Mouse (Mus musculus): Measurements from ENCODE around the gene Slc2a3. TPM values are rescaled to one million over a fixed set of nuclear protein-coding genes. Genes with fewer than 3 reads are reported as not detected.

Slc2a3 gene
- total RNA-seq, 2 experiments from 2014 or later: 4.7 to 8.8 TPM

Other genes with a start within 250 kb of the Slc2a3 start
- not detected in 2 replicates for gene Aicda, start 247.8 kb downstream of the Slc2a3 start, total RNA-seq (2014; fragmentation: Nextera tagmentation)
- not detected in 2 replicates for gene Aicda, start 247.8 kb downstream of the Slc2a3 start, total RNA-seq (2017)
- gene Apobec1, start 199.2 kb downstream of the Slc2a3 start, total RNA-seq (2014; fragmentation: Nextera tagmentation): 17.0 and 28.1 TPM in 2 replicates
- 11.9 and 15.3 TPM in 2 replicates for gene Apobec1, start 199.2 kb downstream of the Slc2a3 start, total RNA-seq (2017)
- gene Gdf3, start 191.6 kb downstream of the Slc2a3 start, total RNA-seq (2014; fragmentation: Nextera tagmentation): 3.5 and 3.8 TPM in 2 replicates
- gene Gdf3, start 191.6 kb downstream of the Slc2a3 start, total RNA-seq (2017): 5.1 and 6.1 TPM in 2 replicates
- gene Dppa3, start 175.2 kb downstream of the Slc2a3 start, total RNA-seq (2014; fragmentation: Nextera tagmentation): not detected in 2 replicates
- gene Dppa3, start 175.2 kb downstream of the Slc2a3 start, total RNA-seq (2017): not detected in 2 replicates
- not detected in 2 replicates for gene Nanog, start 94.2 kb downstream of the Slc2a3 start, total RNA-seq (2014; fragmentation: Nextera tagmentation)
- gene Nanog, start 94.2 kb downstream of the Slc2a3 start, total RNA-seq (2017): not detected in 2 replicates
- 5.2 and 8.1 TPM in 2 replicates for gene Foxj2, start 18.3 kb upstream of the Slc2a3 start, total RNA-seq (2014; fragmentation: Nextera tagmentation)
- 1.6 and 3.5 TPM in 2 replicates for gene Foxj2, start 18.3 kb upstream of the Slc2a3 start, total RNA-seq (2017)
- gene C3ar1, start 54.5 kb upstream of the Slc2a3 start, total RNA-seq (2014; fragmentation: Nextera tagmentation): not detected in 2 replicates
- 0.04 and 0.10 TPM in 2 replicates for gene C3ar1, start 54.5 kb upstream of the Slc2a3 start, total RNA-seq (2017)
- 24.8 and 26.1 TPM in 2 replicates for gene Necap1, start 72.8 kb upstream of the Slc2a3 start, total RNA-seq (2014; fragmentation: Nextera tagmentation)
- gene Necap1, start 72.8 kb upstream of the Slc2a3 start, total RNA-seq (2017): 14.3 and 25.7 TPM in 2 replicates
- gene Clec4a1, start 120.2 kb upstream of the Slc2a3 start, total RNA-seq (2014; fragmentation: Nextera tagmentation): 1.7 TPM in 1 of 2 replicates, not detected in the other
- gene Clec4a1, start 120.2 kb upstream of the Slc2a3 start, total RNA-seq (2017): 0.93 and 1.3 TPM in 2 replicates
- gene Clec4a3, start 150.9 kb upstream of the Slc2a3 start, total RNA-seq (2014; fragmentation: Nextera tagmentation): 5.3 TPM in 1 of 2 replicates, not detected in the other
- gene Clec4a3, start 150.9 kb upstream of the Slc2a3 start, total RNA-seq (2017): 0.93 and 2.5 TPM in 2 replicates
- gene Clec4a4, start 188.7 kb upstream of the Slc2a3 start, total RNA-seq (2014; fragmentation: Nextera tagmentation): not detected in 2 replicates
- not detected in 2 replicates for gene Clec4a4, start 188.7 kb upstream of the Slc2a3 start, total RNA-seq (2017)
- not detected in 2 replicates for gene Clec4b1, start 248.3 kb upstream of the Slc2a3 start, total RNA-seq (2014; fragmentation: Nextera tagmentation)
- gene Clec4b1, start 248.3 kb upstream of the Slc2a3 start, total RNA-seq (2017): 2.6 TPM in 1 of 2 replicates, not detected in the other

Data from granulocyte monocyte progenitor cell, adult 5-6 weeks (primary cell).